Mouse (Mus musculus): ENCODE data around the gene Ston2.

- TF ChIP-seq CTCF (IDR thresholded peaks at IDR 0.05; ENCODE audit: borderline replicate concordance, insufficient read depth, low read depth, low read length) (no peak), POLR2A (IDR thresholded peaks at IDR 0.05; ENCODE audit: borderline replicate concordance, insufficient read depth, low read length) (no peak)
Observed at GRCm38 (mm10) chr12:91711655-91712054, 76.5 kb downstream of the Ston2 start.

Data from cerebellum, adult 2 months (tissue).